Mouse (Mus musculus) embryonic facial prominence, embryonic 14.5 days (tissue): Measurements from ENCODE around the gene St3gal2. TPM values are rescaled to one million over a fixed set of nuclear protein-coding genes. Genes with fewer than 3 reads are reported as not detected.
"Not testable (repeated sequence)": the region's sequence is repeated elsewhere in the genome, so short reads cannot be mapped to it uniquely, and the experiment has no call there.

Experiments used
- ATAC-seq: fragments of 200-750 bp; cut with Nextera tagmentation; 2 replicates; pipeline ENCODE4 v1.8.0; 2017; ENCODE audit warnings: low read depth, moderate number of reproducible peaks, moderate TSS enrichment
- DNase-seq: peaks from one replicate; pipeline ENCODE4 v3.0.0-alpha.2; 2015; ENCODE audit warnings: low spot score
- H3K27ac ChIP-seq: fragments of 300-500 bp; sonication (generic); replicated peaks from 2 replicates; pipeline ENCODE4 v1.5.1; 2014; ENCODE audit warnings: low read depth, mild to moderate bottlenecking, low read length, moderate library complexity
- H3K27me3 ChIP-seq: fragments of 300-500 bp; sonication (generic); replicated peaks from 2 replicates; pipeline ENCODE4 v1.6.1; 2014; ENCODE audit warnings: low read length; ENCODE audit not compliant: control insufficient read depth, insufficient read depth
- H3K36me3 ChIP-seq: fragments of 300-500 bp; sonication (generic); 2 replicates; pipeline ENCODE4 v1.6.1; 2014; ENCODE audit warnings: low read length, mixed read lengths; ENCODE audit not compliant: control insufficient read depth, insufficient read depth
- H3K4me1 ChIP-seq: fragments of 300-500 bp; sonication (generic); 2 replicates; pipeline ENCODE4 v1.6.1; 2014; ENCODE audit warnings: antibody characterized with exemption, low read length; ENCODE audit not compliant: control insufficient read depth, insufficient read depth
- H3K4me2 ChIP-seq: fragments of 300-500 bp; sonication (generic); 2 replicates; pipeline ENCODE4 v1.6.1; 2014; ENCODE audit warnings: low read depth, mild to moderate bottlenecking, low read length, moderate library complexity, mixed read lengths
- H3K4me3 ChIP-seq: fragments of 300-500 bp; sonication (generic); 2 replicates; pipeline ENCODE4 v1.5.1; 2014; ENCODE audit warnings: low read depth, mild to moderate bottlenecking, low read length
- H3K9ac ChIP-seq: fragments of 300-500 bp; sonication (generic); 2 replicates; pipeline ENCODE4 v1.6.1; 2014; ENCODE audit warnings: low read depth, mild to moderate bottlenecking, low read length, moderate library complexity, mixed read lengths
- H3K9me3 ChIP-seq: fragments of 300-500 bp; sonication (generic); 2 replicates; pipeline ENCODE4 v1.6.1; 2016; ENCODE audit warnings: low read length; ENCODE audit not compliant: control insufficient read depth
- WGBS: fragments of 180-500 bp; shearing (Covaris S2); extraction: QIAGEN DNeasy Blood & Tissue Kit; methylation state at CpG from one replicate; pipeline ENCODE4 v1.1.7; 2014; 5-methylcytosine and 5-hydroxymethylcytosine counted together
- polyA plus RNA-seq: library from polyadenylated mRNA; unstranded; fragments of >200 nt; fragmentation: Nextera tagmentation; extraction: Ambion mirVana; gene quantifications from 2 replicates; pipeline ENCODE4 v1.2.1, GENCODE M21; 2014

St3gal2 gene
- polyA plus RNA-seq, 1 experiment from 2014 or later, result 19.4 TPM

- H3K9ac ChIP-seq, result no peak overlapping the region
- H3K4me2 ChIP-seq, result no peak overlapping the region
- no peaks in the 10 kb centered on the region for H3K36me3 ChIP-seq
- no peak overlapping the region for H3K4me3 ChIP-seq
- WGBS, result 82% methylated on average over 7 of the region's 7 CpGs
- H3K27ac ChIP-seq, result no peak overlapping the region
- H3K4me1 ChIP-seq, result peaks cover 9% of the 10 kb centered on the region
- ATAC-seq (no peak), DNase-seq (no peak)
- H3K9me3 ChIP-seq, result no peaks in the 10 kb centered on the region
- H3K27me3 ChIP-seq, result no peaks in the 10 kb centered on the region
Observed at GRCm38 (mm10) chr8:110944276-110944876, 24.7 kb downstream of the St3gal2 start.

- Histone ChIP-seq H3K4me2 (no peak overlapping the region), H3K27me3 (no peaks in the 10 kb centered on the region), H3K27ac (no peak overlapping the region), H3K9me3 (no peaks in the 10 kb centered on the region), H3K4me1 (peaks cover 9% of the 10 kb centered on the region), H3K4me3 (no peak overlapping the region), H3K36me3 (no peaks in the 10 kb centered on the region), H3K9ac (no peak overlapping the region)
- WGBS, result 80% methylated on average over 4 of the region's 4 CpGs
- no peak for ATAC-seq
- no peak for DNase-seq
Observed at GRCm38 (mm10) chr8:110945716-110946115, 26.0 kb downstream of the St3gal2 start.

DNA sequence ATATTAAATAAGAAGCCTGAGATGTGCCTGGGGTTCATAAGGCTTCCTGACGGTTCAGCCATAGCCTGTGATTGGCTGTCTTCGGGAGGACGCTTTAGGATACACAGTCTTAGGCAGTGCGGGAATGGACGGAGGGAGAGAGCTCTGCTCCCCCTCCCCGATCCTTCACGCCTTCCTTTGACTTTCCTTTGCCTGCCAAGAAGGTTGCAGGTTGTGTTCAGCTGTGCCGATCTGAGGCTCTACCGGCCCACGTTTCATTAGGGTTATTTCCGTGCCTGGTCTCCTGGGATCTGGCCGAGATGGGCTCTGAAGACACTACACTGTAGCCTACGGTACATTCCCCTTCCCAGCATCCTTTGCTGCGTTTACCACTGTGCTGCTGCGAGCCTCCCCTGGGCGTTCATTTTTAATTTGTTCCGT lies 30.4 kb downstream of the St3gal2 start:
- Histone ChIP-seq H3K36me3 (peaks cover 6% of the 10 kb centered on the region; the same call in 1 of the 2 replicates), H3K4me1 (no peaks in the 10 kb centered on the region), H3K4me3 (no peak overlapping the region), H3K9ac (no peak overlapping the region), H3K9me3 (no peaks in the 10 kb centered on the region), H3K27me3 (no peaks in the 10 kb centered on the region), H3K27ac (no peak overlapping the region), H3K4me2 (0 out of 2 replicates have a peak overlapping the region, but pooled peaks have one; percentile 15)
- peak; percentile 40 for DNase-seq
- WGBS, result 80% methylated on average over 17 of the region's 17 CpGs
- ATAC-seq, result peak; percentile 56; the same call in 1 of the 2 replicates

DNA sequence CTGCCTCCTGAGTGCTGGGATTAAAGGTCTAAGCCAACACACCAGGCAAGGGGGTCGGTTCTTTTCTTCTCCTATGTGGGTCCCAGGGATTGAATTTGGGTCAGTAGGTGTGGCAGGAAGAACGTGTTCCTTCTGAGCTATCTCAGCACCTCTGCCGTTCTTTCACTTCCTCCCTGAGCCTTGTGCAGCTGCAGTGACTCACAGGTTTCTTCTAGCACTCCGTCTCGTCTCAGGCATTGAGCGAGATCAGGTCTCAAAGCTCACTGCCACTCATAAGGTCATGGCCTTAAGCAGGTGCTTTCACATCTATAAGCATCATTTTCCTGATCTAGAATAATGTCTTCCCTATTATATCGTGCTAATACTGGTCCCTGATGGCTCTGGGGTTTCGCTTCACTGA lies 35.1 kb downstream of the St3gal2 start:
- 67% methylated on average over 8 of the region's 8 CpGs for WGBS
- H3K4me3 ChIP-seq, result no peak overlapping the region
- H3K36me3 ChIP-seq, result peaks cover 36% of the 10 kb centered on the region
- no peaks in the 10 kb centered on the region for H3K27me3 ChIP-seq
- no peak overlapping the region for H3K4me2 ChIP-seq
- H3K27ac ChIP-seq, result no peak overlapping the region
- no peak overlapping the region for H3K9ac ChIP-seq
- ATAC-seq (no peak), DNase-seq (no peak)
- H3K9me3 ChIP-seq, result no peaks in the 10 kb centered on the region
- no peaks in the 10 kb centered on the region for H3K4me1 ChIP-seq

GRCm38 (mm10) chr8:110956619-110957450 lies 37.1 kb downstream of the St3gal2 start:
- Histone ChIP-seq H3K4me3 (no peak overlapping the region), H3K36me3 (peaks cover 48% of the 10 kb centered on the region), H3K9ac (no peak overlapping the region), H3K4me2 (no peak overlapping the region), H3K27me3 (no peaks in the 10 kb centered on the region), H3K4me1 (no peaks in the 10 kb centered on the region), H3K27ac (no peak overlapping the region), H3K9me3 (no peaks in the 10 kb centered on the region)
- ATAC-seq, result peak; percentile 22; the same call in 1 of the 2 replicates
- WGBS, result 89% methylated on average over 15 of the region's 15 CpGs
- no peak for DNase-seq

DNA sequence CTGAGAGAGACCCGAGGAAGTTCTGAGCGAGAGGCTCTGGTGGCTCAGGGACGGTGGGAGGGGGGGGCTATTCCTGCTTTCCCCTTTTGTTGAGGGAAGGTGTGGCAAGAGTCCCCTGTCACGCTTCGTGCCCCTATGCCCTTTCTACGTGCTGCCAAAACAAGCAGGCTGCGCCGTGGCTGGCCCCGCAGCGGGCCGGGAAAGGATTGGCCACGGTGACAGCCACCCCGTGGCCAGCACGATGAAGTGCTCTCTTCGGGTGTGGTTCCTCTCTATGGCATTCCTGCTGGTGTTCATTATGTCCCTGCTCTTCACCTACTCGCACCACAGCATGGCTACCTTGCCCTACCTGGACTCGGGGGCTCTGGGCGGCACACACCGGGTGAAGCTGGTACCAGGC lies 37.7 kb downstream of the St3gal2 start:
- no peak overlapping the region for H3K4me2 ChIP-seq
- ATAC-seq, result no peak

DNA sequence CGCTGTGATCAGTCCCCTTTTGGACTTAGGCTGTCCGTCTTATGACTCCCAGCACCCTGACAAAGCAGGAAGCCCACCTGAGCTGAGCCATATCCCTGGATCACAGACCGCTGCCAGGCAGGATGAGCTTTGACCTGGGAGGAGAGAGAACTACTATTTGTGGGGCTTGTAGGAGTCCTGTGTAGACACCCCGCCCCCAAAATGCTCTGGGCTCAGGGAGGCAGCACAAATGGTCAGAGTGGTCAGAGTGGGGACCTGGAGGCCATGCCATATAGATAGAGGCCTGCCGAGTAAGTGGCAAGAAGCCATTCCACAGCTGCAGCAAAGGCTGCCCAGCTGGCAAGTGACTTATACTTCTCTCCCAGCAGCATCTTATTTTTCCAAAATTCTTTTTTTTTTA lies 38.4 kb downstream of the St3gal2 start:
- H3K9ac ChIP-seq, result no peak overlapping the region
- no peak overlapping the region for H3K27ac ChIP-seq
- no peaks in the 10 kb centered on the region for H3K9me3 ChIP-seq
- H3K4me2 ChIP-seq, result no peak overlapping the region
- H3K4me1 ChIP-seq, result no peaks in the 10 kb centered on the region
- no peaks in the 10 kb centered on the region for H3K27me3 ChIP-seq
- DNase-seq, result no peak
- H3K36me3 ChIP-seq, result peaks cover 55% of the 10 kb centered on the region
- no peak for ATAC-seq
- WGBS, result 95% methylated on average over 5 of the region's 5 CpGs
- H3K4me3 ChIP-seq, result no peak overlapping the region

More for the DNA sequence above, 37.7 kb downstream of the St3gal2 start:
- Histone ChIP-seq H3K9me3 (no peaks in the 10 kb centered on the region), H3K36me3 (peaks cover 51% of the 10 kb centered on the region), H3K27ac (no peak overlapping the region), H3K9ac (no peak overlapping the region), H3K4me3 (no peak overlapping the region), H3K4me1 (no peaks in the 10 kb centered on the region), H3K27me3 (no peaks in the 10 kb centered on the region)
- 92% methylated on average over 19 of the region's 19 CpGs for WGBS
- DNase-seq, result no peak

DNA sequence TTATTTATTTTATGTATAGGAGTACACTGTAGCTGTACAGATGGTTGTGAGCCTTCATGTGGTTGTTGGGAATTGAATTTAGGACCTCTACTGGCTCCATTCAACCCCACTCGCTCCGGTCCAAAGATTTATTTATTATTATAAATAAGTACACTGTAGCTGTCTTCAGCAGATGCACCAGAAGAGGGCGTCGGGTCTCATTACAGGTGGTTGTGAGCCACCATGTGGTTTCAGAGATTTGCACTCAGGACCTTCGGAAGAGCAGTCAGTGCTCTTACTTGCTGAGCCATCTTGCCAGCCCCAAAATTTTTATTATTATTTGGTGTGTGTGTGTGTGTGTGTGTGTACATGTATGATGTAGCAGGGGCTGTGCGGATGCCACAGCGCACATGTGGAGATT lies 38.8 kb downstream of the St3gal2 start:
- not testable (repeated sequence) for H3K4me3 ChIP-seq, H3K9ac ChIP-seq, H3K27ac ChIP-seq, H3K4me2 ChIP-seq, H3K27me3 ChIP-seq, H3K9me3 ChIP-seq, ATAC-seq, DNase-seq, H3K4me1 ChIP-seq
- H3K36me3 ChIP-seq, result peaks cover 57% of the 10 kb centered on the region
- WGBS, result 92% methylated on average over 7 of the region's 7 CpGs
